Mouse (Mus musculus): ENCODE measurements around the gene Gm11011.
"Not testable (repeated sequence)": the region's sequence is repeated elsewhere in the genome, so short reads cannot be mapped to it uniquely, and the experiment has no call there.

The Gm11011 gene

DNA sequence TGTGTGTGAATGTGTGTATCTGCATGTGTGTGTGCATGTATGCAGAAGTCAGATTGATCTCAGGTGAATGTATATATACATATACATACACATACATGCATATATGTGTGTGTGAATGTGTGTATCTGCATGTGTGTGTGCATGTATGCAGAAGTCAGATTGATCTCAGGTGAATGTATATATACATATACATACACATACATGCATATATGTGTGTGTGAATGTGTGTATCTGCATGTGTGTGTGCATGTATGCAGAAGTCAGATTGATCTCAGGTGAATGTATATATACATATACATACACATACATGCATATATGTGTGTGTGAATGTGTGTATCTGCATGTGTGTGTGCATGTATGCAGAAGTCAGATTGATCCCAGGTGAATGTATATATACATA is at the start of gene Gm11011:
Gene Gm11011, minus strand, starts transcription at position 101 of the 400 bp plus-strand sequence.
- not testable (repeated sequence) for DNase-seq (ENCODE audit: extremely low spot score, low read depth, low spot score)

DNA sequence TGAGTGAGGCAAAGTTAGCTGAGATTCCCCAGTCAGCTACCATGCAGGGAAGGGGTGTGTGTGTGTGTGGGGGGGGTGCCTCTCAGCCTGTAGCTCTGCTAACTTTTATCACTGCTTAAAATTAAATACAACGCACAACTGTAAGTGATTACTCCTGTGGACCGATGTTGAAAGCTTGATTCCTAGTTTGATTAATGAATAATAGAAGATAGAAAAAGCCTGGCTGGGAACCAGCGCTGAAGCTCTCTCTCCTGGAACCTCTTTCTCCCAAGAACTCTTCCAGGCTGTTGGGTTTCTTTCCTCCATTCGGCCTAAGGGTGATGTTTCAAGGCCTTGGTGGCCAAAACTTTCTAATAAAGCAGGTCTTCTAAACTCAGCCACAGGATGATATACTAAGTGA is 48.9 kb upstream of the Gm11011 start:
- no peak for DNase-seq (ENCODE audit: extremely low spot score, low read depth, low spot score)

DNA sequence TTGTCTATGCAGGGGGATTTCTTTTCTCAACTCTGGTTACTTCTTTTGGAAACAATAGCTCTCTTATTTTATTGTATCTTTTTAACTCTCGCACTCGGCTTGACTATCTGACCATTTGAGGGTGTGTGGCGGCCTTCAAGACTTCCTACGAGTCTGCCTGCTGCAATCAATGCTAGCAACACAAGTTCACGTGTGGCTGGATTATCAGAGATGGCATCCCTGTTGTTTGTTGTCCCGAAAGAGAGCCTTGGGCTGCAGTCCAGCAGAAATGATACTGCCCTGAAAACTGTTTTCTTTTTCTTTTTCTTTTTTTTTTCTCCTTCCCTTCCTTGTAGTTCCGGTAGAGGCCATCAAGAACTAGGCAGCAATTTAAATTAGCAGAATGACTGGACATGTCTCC is 47.9 kb upstream of the Gm11011 start:
- no peak for DNase-seq (ENCODE audit: extremely low spot score, low read depth, low spot score)

DNA sequence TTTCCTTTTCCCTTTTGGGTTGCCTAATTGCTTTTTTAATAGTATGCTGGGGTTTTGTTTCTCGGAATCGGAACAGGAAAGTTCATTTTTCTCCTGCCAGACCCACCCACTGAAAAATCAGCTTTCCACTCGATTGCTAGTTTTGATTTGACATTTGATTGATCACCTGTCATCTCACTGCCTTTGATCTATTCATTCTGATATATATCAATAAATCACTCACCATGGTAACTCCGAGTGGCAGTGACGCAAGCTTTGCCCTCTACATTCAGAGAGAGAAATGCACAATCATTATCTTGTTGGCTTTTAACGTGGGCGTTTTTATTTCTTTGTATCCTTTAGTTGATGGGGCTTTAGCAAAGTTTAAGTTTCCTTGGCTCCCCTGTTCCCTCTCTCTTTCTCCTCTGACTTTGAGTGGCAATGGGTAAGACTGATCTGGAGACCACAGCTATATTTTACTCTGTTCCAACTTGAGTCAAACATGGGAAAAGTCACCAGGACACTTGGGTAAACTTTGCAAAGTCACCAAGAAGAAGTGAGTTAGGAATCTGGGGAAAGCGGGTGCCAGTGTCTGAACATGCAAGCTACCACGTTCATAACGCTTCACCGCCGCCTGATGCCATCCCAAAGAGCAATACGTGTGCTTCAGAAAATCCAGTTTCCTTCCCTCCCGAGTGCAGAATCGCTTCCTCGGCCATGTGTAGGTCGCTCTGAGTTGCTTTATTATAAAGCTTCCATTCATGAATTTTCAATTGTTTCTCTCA is 47.3 kb upstream of the Gm11011 start:
- DNase-seq (ENCODE audit: extremely low spot score, low read depth, low spot score) = no peak

DNA sequence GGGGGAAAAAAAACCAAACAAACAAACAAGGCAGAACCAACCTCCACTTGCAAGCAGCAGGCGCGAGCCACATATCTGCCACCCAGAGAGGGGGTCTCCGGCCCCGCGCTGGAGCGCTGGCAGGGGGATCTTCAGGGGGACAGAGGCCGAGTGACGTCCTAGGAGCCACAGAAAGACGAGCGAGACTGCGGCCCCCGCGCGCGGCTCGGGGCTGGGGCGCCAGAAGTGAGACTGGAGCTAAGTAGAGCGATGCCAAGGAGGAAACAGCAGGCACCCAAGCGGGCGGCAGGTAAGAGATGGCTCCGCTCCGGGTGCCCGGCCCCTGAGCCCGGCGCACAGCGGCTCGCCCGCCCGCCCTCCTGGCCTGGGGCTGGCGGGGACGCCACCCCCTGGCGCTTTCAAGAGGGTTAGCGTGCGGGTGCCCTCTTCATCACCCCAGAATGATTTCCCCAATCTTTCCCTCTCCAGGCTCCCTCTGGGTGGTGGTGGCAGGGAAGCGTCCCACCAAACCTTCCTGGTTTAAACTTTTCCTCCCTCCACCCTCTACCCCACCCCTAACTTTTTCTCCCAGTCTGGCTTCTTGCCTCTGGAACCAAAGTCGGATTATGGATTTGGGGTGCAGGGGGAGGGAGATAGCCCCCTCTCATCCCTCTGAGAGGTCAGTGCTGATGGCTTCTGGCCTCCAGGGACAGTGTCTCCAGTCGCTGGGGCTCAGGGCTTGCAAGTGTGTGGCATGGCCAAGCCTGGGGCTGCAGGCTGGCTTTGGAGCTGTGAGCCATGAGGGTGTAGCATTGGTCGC is 46.1 kb upstream of the Gm11011 start:
- DNase-seq (ENCODE audit: extremely low spot score, low read depth, low spot score) = no peak

DNA sequence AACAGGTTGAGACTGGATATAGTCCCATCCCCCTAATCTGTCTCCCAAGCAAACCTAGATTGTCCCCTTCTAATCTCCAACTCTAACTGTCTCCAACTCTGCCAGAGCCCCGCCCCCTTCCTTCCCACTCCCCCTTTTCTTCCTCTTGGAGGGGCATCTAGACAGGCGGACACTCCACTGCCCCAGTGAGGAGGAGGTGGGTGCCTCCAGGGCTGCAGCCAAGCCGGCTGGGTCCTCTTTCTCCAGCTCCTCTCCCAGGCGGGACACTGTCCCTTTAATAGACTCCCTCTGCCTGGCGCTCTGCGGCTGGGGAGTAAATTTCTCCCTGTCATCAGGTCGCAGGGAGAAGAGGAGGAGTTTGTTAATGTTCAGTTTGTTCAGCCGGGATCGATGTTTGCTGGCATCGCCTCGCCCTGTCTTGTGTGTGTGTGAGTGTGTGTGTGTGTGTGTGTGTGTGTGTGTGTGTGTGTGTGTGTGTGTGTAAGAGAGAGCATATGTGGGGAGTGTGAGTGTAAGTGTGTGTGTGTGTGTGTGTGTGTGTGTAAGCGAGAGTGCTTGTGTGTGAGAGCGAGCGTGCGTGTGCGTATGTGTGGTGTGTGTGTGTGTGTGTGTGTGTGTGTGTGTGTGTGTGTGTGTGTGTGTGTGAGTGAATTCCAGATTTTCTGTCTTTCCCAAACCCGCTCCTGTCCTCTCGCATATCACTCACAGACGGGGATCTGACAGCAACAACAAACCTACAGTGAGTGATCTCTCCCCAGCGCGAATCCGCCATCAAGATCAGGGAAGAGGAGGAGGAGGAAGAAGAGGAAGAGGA is 45.0 kb upstream of the Gm11011 start, which contains the start of gene Tshz2:
Gene Tshz2, plus strand, starts transcription at position 676 of the 814 bp plus-strand sequence.
- no peak for DNase-seq (ENCODE audit: extremely low spot score, low read depth, low spot score)

DNA sequence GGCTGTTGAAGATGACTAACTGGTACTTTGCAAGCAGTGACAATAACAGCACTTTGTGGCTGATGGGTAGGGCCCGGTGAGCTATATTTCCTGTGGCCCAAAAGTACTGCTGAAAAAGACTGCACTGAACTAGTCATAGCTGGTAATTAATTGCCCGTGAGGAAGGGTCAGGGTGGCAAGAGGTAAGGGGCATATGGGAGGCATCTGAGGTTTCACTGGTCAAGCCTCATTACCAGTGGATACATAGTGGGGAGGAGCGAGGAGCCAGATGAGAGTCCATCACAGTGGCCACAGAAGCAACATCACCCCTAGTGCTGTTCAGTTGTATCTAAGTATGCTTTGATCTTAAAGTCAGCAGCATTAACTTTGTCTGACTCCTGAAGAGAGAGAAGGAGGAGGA is 42.5 kb upstream of the Gm11011 start:
- no peak for DNase-seq (ENCODE audit: extremely low spot score, low read depth, low spot score)

DNA sequence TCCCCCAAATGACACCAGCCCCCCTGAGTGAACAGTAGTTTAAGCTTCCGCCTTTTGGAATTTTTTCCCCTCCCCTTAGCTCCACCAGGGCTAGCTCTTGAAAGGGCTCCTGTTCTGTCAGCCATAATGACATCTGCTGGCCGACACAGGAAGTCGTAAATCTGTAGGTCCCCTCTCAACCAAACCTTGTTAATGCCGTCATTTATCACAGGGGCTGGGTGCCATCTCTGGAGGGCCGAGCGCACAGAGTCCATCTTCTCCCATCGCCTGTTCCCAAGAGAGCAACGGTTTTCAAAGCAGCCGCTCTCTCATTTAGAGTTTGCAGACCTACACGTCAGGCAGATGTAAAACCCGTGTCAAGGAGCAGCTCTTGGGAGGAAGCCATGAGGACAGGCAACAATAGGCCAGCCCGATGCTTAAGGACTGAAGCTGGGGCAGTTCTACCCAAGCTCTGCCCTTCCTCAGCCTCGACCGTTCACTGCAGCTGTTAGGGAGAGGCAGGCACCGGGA is 33.7 kb upstream of the Gm11011 start:
- no peak for DNase-seq (ENCODE audit: extremely low spot score, low read depth, low spot score)

DNA sequence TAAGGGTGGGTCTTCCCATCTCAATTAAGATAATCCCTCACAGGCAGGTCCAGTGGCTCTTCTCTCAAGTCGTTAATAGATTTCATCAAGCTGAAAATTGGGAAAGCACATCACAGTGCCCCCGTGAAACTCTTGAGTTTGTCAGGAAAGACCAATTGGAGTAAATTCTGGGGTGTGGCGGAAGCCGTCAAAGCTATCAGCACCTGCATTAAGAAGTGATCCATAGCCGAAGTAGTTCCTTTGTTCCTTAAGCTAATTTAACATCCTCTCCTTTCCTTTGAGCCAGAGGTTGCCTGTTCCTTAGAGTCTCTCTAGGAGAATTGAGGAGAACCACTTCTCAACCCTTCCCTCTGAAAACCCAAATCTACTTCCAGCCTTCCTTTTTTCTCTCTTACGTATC is 28.5 kb upstream of the Gm11011 start:
- DNase-seq (ENCODE audit: extremely low spot score, low read depth, low spot score) = no peak

DNA sequence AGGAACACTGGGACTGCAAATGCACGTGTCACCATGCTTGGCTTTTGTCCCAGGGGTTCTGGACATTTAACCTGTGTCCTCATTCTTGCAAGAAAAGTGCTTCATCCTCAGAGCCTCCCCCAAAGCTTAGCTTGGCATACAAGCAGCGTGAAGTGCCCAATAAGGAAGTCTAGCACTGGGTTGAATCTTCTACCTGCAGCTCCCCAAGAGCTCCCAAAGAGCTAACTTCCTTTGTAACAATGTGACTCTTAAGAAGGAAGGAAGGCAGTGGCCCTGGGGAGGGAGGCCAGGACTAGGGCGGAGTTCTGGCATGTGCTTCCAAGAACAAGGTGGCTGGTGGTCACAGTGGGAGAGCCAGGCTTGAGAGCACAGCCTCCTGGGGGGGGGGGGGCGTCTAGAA is 27.1 kb upstream of the Gm11011 start:
- no peak for DNase-seq (ENCODE audit: extremely low spot score, low read depth, low spot score)

DNA sequence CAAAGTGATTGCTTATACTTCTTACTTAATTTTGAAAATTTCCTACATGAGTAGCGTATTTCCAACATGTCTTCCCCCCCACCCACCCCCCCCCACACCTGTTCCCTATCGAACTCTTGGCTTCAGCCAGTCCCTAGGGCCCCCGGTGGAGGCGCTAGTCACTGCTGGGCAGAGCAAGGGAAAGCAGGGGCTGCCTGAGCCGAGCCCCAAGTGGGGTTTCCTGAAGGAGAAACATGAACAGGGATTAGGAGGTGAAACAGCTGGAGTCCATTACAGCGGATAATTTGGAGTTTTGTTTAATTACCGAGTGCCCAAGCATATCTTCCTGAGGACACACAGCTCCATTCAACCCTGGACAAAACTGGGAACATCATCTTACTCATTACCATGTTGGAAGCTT is 24.0 kb upstream of the Gm11011 start:
- DNase-seq (ENCODE audit: extremely low spot score, low read depth, low spot score) = no peak

DNA sequence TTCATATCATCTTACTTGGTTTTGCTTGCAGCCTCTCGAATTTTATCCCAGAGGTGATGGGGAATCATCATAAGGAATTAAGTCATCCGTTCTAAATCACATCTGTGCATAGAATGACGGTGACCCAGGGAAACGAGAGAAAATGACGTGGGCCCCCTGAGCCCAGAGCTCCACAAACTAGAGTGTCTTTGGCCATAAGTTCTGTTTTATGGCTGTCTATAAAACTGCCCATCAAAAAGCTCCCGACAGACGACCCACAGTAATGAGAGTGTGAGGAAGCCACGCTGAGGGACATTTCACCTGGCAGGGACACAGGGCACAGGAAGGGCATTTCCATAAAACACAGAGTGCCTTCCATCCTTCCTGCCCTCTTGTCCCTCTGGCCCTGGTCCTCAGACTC is 23.3 kb upstream of the Gm11011 start:
- DNase-seq (ENCODE audit: extremely low spot score, low read depth, low spot score) = no peak

DNA sequence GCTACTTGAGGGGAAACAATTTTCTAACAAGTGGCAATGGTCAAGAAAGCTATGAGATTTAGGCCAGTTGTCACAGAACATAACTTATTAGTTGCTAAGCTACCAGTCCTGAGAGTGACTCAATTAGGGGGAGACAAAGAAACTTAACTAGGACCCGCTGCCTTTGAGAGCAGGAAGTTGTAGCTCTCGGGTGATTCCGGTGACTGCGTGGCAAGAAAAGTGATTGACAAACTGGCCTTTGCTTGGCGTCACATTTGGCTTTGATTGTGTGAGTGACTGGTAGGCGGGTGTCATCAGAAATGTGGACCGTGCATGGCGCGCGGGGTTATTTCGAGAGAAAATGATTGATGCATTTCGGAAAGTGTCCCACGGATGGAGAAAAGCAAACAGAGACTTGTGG is 22.4 kb upstream of the Gm11011 start:
- DNase-seq (ENCODE audit: extremely low spot score, low read depth, low spot score) = no peak

DNA sequence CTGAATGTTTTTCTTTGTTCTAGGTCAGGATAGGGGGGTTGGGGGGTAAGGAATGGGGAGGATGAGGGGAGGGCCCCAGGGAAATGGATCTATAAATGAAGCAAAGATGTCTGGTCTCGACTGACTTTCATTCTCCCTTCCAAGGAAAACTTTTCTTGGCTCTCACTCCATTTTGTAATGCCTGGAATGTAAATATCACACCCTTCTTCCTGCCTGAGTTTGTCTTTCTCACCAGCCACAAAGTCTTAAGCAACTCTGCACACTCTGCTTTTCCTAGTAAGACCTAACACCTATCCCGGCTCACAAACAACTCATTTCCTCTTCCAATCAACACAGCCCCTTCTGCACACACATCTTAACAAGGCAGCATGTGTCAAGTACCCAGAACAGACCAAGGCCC is 20.2 kb upstream of the Gm11011 start:
- no peak for DNase-seq (ENCODE audit: extremely low spot score, low read depth, low spot score)

DNA sequence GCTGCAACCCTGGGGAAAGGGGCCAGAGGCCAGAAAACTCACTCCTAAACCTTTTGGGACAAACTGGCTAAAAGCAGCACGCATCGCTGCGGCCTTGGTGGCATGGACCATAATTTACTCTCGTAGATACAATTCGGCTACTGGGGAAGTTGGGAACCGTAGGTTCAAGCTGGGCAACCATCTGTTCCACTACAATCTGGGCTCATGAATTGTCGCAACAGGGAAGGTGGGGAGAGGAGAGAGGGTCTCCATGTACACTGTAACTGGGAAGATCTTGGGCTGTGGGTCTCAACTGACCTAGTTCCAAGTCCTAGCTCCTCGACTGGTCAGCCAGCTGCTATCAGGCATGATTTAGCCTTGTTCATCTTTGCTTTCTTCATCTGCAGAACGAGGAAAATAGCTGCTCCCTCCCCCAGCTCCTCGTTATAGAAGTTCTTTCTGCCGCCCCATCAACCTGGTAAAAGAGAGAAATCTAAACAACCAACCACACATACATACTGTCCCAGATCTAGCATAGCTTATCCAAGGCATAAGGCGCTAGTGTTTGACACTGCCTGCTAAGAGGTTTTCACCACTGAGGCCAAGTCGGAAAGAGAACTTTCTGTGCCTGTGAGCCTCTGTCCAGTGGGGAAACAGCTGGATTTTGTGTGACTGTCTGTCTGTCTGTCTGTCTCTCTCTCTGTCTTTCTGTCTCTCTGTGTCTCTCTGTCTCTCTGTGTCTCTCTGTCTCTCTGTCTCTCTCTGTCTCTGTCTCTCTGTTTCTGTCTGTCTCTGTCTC is 19.5 kb upstream of the Gm11011 start:
- DNase-seq (ENCODE audit: extremely low spot score, low read depth, low spot score) = no peak

DNA sequence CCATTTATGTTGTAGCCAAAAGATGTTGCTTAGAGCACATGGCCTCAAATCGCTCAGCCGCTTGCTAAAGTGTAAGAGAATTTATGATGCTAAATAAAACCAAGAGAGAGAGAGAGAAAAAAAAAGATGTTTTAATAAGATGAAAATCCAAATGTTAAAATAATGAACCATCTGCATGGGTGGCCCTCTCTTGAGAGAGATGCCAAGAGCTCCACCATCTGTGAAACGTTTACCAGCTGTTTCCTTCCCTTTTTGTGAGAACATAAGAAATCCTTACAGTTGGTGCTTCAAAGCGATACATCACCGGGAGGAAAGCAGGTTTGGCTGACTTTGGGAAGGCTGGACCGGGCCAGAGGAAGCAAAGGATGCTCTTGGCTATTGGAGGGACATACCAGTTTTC is 12.6 kb upstream of the Gm11011 start:
- no peak for DNase-seq (ENCODE audit: extremely low spot score, low read depth, low spot score)

DNA sequence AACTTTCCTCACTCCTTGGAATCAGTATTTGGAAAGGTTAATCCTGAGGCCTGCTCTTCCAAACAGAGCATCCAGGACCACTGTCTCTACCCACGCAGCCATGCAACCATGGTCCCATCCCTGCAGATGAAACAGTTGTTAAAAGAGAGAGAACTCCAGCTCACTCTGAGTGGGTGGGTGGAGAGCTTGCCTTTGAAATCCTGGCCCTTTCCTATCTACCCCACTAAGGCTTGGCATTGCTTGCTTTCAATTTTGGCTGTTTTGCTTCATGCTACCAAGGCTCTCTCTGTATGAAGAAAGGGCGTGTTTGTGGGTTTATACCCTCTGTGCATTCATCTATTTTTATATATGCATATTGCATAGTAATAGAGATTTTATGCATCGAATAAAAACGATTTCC is 12.0 kb upstream of the Gm11011 start:
- DNase-seq (ENCODE audit: extremely low spot score, low read depth, low spot score) = no peak

DNA sequence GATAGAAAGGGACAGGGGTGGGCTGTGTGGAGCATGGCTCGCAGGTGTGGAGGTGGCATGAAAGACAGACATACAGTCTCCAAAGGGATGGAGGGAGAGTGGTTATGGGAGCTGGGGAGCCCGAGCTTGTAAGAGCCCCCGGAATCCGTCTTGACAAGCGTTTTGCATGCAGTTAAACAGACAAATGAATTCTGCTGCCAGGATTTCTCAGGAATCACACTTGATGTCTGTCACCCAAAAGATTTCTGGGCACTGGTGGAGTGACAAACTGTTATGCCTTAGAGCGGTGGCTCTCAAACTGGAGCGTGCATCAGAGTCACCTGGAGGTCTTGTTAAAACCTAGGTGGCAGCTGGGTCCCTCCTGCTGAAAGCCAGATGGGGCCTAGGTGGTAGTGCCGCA is 10.4 kb upstream of the Gm11011 start:
- DNase-seq (ENCODE audit: extremely low spot score, low read depth, low spot score) = no peak

DNA sequence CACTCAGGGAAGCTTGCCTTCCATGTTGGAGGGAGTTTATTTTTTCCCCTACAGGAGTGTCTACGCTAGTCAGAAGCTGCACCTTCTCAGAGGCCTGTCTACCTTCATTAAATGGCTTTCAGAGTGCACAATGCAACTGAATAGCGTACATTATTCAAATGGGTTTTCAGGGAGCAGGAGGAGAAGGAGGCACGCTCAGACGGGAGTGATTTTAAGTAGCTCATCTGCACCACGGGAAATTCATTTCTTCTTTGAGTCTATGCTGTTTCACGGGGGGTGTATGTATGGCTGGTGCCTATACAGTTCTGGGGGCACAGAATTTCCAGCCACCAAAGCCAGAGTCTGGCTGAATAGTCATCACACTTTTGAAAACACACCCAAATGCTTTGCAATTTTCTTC is 9.8 kb upstream of the Gm11011 start:
- DNase-seq (ENCODE audit: extremely low spot score, low read depth, low spot score) = no peak

DNA sequence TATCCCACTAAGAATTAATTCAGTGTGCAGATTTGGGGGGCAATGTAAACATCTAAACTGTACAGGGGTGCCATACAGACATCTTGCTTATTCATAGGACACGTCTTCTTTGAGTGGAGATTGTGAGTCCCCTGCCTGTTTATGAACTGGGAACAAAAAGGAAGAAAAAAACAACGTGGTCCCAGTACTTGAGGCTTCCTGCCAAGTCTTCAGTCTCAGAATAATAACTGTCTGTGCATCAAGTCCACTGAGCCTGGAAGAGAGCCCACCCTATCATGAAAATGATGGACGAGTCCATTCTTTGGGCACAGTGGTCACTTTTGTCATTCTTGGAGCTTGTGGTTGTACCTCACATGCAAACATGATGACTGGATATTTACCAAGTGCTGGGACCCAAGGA is 6.2 kb upstream of the Gm11011 start:
- DNase-seq (ENCODE audit: extremely low spot score, low read depth, low spot score) = no peak

DNA sequence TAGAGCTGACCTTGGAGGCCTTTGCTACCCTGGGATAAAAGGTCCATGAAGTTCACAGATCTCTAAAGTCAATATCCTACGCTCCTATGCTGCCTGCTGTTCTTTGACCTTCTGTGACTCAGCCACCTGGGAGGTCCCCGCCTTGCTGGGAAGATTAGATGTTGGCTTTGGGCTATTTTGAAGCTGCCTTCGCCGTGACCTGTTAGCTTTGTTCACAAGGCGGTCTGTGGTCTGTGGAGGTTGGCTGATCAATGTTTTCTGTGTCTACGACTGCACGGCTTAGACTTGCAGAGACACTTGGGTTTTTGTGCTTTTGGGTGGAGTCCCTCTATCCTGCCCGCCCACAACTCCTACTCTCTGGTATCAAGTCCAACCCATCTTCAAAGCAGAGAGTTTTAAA is 2.9 kb upstream of the Gm11011 start:
- no peak for DNase-seq (ENCODE audit: extremely low spot score, low read depth, low spot score)
